Mouse (Mus musculus) MEL (cell line): ENCODE measurements around the gene Plcb3.

ENCODE experiments used
- CHD2 ChIP-seq: IDR thresholded peaks from 2 replicates; pipeline ENCODE4 v1.6.1; 2011; ENCODE audit warnings: low read length, improper control_type of control experiment
- TAL1 ChIP-seq: IDR thresholded peaks from 2 replicates; pipeline ENCODE4 v1.6.1; 2012; ENCODE audit warnings: mild to moderate bottlenecking, inconsistent platforms, low read length, moderate library complexity, mixed read lengths

GRCm38 (mm10) chr19:6914540-6914939 lies 61.7 kb downstream of the Plcb3 start:
- TF ChIP-seq CHD2 (no peak), TAL1 (no peak)
